Mouse (Mus musculus): ENCODE measurements around the gene Dus1l. TPM values are rescaled to one million over a fixed set of nuclear protein-coding genes. Genes with fewer than 3 reads are reported as not detected.
A peak's percentile ranks its signal among the peaks of the same experiment; 100 is the strongest.
"Not testable (repeated sequence)": the region's sequence is repeated elsewhere in the genome, so short reads cannot be mapped to it uniquely, and the experiment has no call there.

The Dus1l gene
- polyA plus RNA-seq, 1 experiment from 2014 or later = 63.5 TPM

GRCm38 (mm10) chr11:120785145-120785544 is 11.1 kb downstream of the Dus1l start:
- 40% methylated on average over 9 of the region's 9 CpGs for WGBS
- Histone ChIP-seq H3K4me3 (peak overlapping the region; percentile 99), H3K36me3 (peaks cover 71% of the 10 kb centered on the region), H3K27ac (no peak overlapping the region), H3K27me3 (replicated peaks) (peaks cover 4% of the 10 kb centered on the region; the same call in 1 of the 2 replicates), H3K9ac (peak overlapping the region; percentile 93), H3K4me2 (replicated peaks) (peak overlapping the region; percentile 99), H3K4me1 (peaks cover 20% of the 10 kb centered on the region), H3K9me3 (no peaks in the 10 kb centered on the region)
- no peak for ATAC-seq (ENCODE audit: low FRiP score, low read depth)

GRCm38 (mm10) chr11:120784064-120784791 is 12.0 kb downstream of the Dus1l start, which contains the start of the genes Rfng and Gps1:
Gene Rfng, minus strand, starts transcription at chr11:120784207.
Gene Gps1, plus strand, starts transcription at chr11:120784272.
- Histone ChIP-seq H3K27ac (peak within 1 kb of the TSS; percentile 66), H3K9ac (peak within 1 kb of the TSS; percentile 93), H3K4me2 (replicated peaks) (peak within 1 kb of the TSS; percentile 99), H3K9me3 (no peaks in the 10 kb centered on the region), H3K4me1 (peaks cover 20% of the 10 kb centered on the region), H3K27me3 (replicated peaks) (peaks cover 4% of the 10 kb centered on the region; the same call in 1 of the 2 replicates), H3K36me3 (peaks cover 64% of the 10 kb centered on the region), H3K4me3 (peak within 1 kb of the TSS; percentile 99)
- under 1% methylated on average over 105 of the region's 107 CpGs for WGBS
- peak; percentile 74; the same call in 1 of the 2 replicates for ATAC-seq (ENCODE audit: low FRiP score, low read depth)

- Histone ChIP-seq H3K4me3 (peak overlapping the region; percentile 99), H3K27ac (peak overlapping the region; percentile 66), H3K9me3 (no peaks in the 10 kb centered on the region), H3K9ac (peak overlapping the region; percentile 93), H3K4me1 (peaks cover 20% of the 10 kb centered on the region), H3K27me3 (replicated peaks) (peaks cover 4% of the 10 kb centered on the region; the same call in 1 of the 2 replicates), H3K4me2 (replicated peaks) (peak overlapping the region; percentile 99), H3K36me3 (peaks cover 60% of the 10 kb centered on the region)
- 2% methylated on average over 42 of the region's 42 CpGs for WGBS
- peak; percentile 30; the same call in 1 of the 2 replicates for ATAC-seq (ENCODE audit: low FRiP score, low read depth)
Observed at GRCm38 (mm10) chr11:120783426-120784063, 12.7 kb downstream of the Dus1l start.

DNA sequence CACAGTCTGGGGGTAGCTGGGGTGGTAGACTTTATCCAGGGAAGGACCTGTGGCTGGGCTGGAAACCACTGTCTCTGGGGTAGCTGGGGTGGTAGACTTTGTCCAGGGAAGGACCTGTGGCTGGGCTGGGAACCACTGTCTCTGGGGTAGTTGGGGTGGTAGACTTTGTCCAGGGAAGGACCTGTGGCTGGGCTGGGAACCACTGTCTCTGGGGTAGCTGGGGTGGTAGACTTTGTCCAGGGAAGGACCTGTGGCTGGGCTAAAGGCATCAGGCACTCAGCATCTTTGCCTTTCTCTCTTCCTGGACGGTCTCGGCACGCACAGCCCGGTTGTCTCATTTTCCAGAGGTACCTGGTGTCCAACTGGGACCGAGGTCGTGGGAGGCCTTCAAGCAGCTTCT is 14.8 kb downstream of the Dus1l start:
- H3K27me3 ChIP-seq (replicated peaks); H3K4me2 ChIP-seq (replicated peaks); H3K27ac ChIP-seq; H3K9ac ChIP-seq; H3K9me3 ChIP-seq; H3K4me3 ChIP-seq; ATAC-seq (ENCODE audit: low FRiP score, low read depth): not testable (repeated sequence)
- 91% methylated on average over 6 of the region's 6 CpGs for WGBS
- H3K4me1 ChIP-seq = peaks cover 20% of the 10 kb centered on the region
- peaks cover 38% of the 10 kb centered on the region for H3K36me3 ChIP-seq

DNA sequence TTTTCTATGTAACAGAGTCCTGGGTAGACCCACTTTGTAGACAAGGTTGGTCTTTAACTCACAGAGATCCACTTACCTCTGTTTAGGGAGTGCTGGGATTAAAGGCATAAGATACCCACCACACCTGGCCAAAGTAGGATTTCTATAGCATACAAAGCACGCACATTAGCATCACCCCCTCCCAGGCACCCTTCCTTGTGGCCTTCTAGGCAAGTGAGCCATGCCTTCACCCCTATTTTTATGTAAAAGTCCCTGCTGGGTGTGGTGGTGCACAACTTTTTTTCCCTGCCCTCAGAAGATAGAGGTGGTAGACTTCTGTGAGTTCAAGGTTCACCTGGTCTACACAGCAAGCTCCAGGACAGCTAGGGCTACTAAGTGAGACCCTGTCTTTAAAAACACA is 16.3 kb downstream of the Dus1l start:
- Histone ChIP-seq H3K27ac (no peak overlapping the region), H3K4me3 (no peak overlapping the region), H3K27me3 (replicated peaks) (peaks cover 4% of the 10 kb centered on the region; the same call in 1 of the 2 replicates), H3K4me1 (peaks cover 17% of the 10 kb centered on the region), H3K9ac (no peak overlapping the region), H3K9me3 (no peaks in the 10 kb centered on the region), H3K36me3 (peaks cover 29% of the 10 kb centered on the region), H3K4me2 (replicated peaks) (no peak overlapping the region)
- WGBS = 84% methylated on average over 1 of the region's 1 CpGs
- no peak for ATAC-seq (ENCODE audit: low FRiP score, low read depth)

DNA sequence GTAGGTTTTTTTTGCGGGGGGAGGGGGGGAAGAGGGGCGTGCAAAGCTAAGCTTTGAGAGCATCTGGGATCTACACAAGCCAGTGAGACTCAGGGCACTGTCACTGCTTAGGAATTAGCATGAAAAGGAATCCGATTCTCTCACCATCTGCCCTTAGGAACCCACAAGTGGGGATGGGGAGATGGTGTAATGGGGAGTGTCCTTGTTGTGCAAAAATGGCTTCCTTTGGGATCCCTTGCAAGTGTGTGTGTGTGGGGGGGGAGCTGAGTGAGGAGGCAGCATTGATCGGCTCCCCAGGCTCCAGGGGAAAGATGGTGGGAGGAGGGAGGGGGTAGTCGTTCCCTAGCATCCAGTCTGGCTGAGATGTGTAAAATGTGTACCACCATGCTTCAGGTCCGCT is 19.1 kb downstream of the Dus1l start:
- no peaks in the 10 kb centered on the region for H3K9me3 ChIP-seq
- H3K27me3 ChIP-seq (replicated peaks) = no peaks in the 10 kb centered on the region
- H3K4me3 ChIP-seq = no peak overlapping the region
- 27% methylated on average over 6 of the region's 6 CpGs for WGBS
- ATAC-seq (ENCODE audit: low FRiP score, low read depth) = no peak
- peaks cover 20% of the 10 kb centered on the region for H3K36me3 ChIP-seq
- H3K4me1 ChIP-seq = peaks cover 5% of the 10 kb centered on the region; the same call in 1 of the 2 replicates
- no peak overlapping the region for H3K4me2 ChIP-seq (replicated peaks)
- H3K9ac ChIP-seq = no peak overlapping the region
- H3K27ac ChIP-seq = no peak overlapping the region

DNA sequence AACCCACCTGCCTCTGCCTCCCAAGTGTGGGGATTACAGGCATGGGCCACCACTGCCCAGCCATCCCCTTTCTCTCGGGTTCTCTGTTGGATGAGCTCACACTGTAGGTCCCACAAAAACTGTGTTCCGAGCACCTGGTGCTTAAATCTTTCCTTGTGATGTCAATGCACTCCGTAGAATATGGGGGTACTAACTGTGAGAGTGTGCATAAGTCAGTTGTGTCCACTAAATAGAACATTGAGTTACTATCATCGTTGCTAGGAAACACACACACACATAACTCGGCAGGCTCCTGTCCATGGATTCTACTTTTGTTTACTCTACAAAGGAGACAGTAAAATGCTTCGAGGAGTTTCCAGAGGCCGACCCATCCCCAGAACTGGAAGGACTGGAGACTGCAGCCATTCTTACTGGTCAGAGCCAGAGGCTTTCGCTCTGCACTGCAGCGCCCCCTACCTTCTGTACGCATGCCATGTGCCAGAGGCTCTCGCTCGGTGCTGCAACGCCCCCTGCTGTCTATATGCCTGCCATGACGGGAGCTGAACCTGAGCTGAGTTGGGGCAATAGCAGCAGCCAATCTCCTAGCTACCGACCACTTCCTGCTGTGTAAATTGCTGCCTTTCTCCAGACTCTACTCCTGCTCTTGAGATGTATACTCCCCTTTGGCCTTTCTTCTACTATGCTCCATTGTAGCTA is 20.3 kb downstream of the Dus1l start:
- Histone ChIP-seq H3K4me3 (no peak overlapping the region), H3K4me2 (replicated peaks) (no peak overlapping the region), H3K36me3 (peaks cover 10% of the 10 kb centered on the region), H3K4me1 (peaks cover 5% of the 10 kb centered on the region; the same call in 1 of the 2 replicates), H3K27ac (no peak overlapping the region), H3K27me3 (replicated peaks) (no peaks in the 10 kb centered on the region), H3K9me3 (no peaks in the 10 kb centered on the region), H3K9ac (no peak overlapping the region)
- ATAC-seq (ENCODE audit: low FRiP score, low read depth) = peak; percentile 77
- 24% methylated on average over 15 of the region's 15 CpGs for WGBS

DNA sequence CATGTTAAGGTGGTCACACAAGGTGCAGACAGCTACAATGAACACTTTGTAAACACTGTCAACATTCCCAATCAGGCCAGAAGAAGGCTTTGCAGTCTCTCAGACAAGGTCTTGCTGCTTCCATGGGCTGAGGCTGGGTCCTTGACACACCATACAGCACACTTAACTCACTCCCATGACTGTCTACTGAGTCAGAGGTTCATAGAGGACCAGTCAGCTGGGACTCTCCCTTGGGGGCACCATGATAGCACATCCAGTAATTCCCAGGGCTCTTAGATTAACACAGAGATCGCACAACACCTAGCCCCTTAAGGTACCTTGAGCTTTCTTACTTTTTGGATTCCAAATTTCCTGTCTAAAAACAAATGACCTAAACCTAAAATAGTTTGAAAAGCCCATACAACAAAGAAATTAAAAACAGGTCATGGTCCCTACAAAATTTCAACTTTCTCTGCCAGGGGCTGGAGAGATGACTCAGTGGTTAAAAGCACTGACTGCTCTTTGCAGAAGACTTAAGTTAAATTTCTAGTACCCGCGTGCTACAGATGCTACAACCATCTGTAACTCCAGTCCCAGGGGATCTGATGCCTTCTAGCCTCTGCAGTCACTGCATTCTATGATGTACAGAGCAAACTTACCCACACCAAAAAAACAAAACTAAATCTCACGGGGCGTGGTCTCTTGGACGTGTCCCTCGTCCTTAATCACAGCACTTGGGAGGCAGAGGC is 22.6 kb downstream of the Dus1l start:
- no peak overlapping the region for H3K4me2 ChIP-seq (replicated peaks)
- H3K9ac ChIP-seq = no peak overlapping the region
- H3K4me1 ChIP-seq = peaks cover 5% of the 10 kb centered on the region; the same call in 1 of the 2 replicates
- no peak overlapping the region for H3K4me3 ChIP-seq
- H3K27ac ChIP-seq = no peak overlapping the region
- whole genome bisulfite sequencing = 84% methylated on average over 7 of the region's 7 CpGs
- ATAC-seq (ENCODE audit: low FRiP score, low read depth) = no peak
- no peaks in the 10 kb centered on the region for H3K36me3 ChIP-seq
- H3K9me3 ChIP-seq = no peaks in the 10 kb centered on the region
- H3K27me3 ChIP-seq (replicated peaks) = no peaks in the 10 kb centered on the region

DNA sequence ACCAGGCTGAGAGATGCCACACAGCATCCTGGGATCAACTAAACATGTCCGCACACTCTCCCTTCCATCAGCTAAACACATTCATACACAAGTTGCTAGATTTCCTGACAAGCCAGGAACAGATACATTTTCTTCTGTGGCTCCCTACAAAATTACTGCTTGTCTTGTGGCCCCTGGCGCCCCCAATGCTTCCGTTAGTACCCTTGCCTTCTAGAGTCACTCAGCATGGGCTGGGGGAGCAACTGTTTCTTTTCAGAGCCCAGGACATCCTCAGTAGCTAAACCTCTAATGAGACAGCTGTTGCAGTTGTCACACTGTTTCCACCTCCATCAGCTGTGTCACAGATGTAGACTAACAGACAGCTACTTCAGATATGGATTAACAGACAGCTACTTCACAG is 23.5 kb downstream of the Dus1l start:
- no peak overlapping the region for H3K9ac ChIP-seq
- H3K4me2 ChIP-seq (replicated peaks) = no peak overlapping the region
- no peak for ATAC-seq (ENCODE audit: low FRiP score, low read depth)
- 85% methylated on average over 3 of the region's 3 CpGs for WGBS
- H3K4me3 ChIP-seq = no peak overlapping the region
- H3K27me3 ChIP-seq (replicated peaks) = no peaks in the 10 kb centered on the region
- H3K36me3 ChIP-seq = no peaks in the 10 kb centered on the region
- no peak overlapping the region for H3K27ac ChIP-seq
- peaks cover 5% of the 10 kb centered on the region; the same call in 1 of the 2 replicates for H3K4me1 ChIP-seq
- no peaks in the 10 kb centered on the region for H3K9me3 ChIP-seq

DNA sequence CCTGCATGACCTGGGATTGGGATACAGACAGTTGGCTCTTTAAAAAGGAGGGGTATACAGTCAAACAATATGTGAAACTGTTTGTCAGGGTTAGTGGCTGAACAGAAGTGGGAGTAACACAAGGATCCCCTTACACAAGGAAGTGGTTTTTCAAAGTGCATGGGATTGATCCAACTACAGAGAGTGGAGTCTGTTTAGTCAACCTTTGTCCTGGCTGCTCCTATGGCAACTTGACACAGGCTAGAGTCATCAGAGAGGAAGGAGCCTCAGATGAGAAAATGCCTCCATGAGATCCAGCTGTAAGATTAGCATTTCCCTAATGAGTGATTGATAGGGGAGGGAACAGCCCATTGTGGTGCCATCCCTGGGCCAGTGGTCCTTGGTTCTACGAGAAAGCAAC is 28.0 kb downstream of the Dus1l start:
- no peak for ATAC-seq (ENCODE audit: low FRiP score, low read depth)

DNA sequence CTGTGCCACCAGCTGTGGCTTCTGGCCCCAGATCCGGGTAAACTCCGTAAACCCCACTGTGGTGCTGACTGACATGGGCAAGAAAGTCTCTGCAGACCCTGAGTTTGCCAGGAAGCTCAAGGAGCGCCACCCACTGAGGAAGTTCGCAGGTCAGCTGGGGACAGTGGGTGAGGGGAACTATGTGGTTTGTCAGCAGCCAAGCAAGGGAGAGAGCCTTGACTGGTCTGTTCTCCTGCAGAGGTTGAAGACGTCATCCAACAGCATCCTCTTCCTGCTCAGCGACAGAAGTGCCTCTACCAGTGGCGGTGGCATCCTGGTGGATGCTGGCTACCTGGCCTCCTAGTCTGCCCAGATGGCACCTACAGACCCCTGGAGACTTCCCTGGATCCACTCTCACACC is 29.2 kb downstream of the Dus1l start:
- H3K4me2 ChIP-seq (replicated peaks); H3K36me3 ChIP-seq; H3K4me1 ChIP-seq; H3K27ac ChIP-seq; H3K4me3 ChIP-seq; ATAC-seq (ENCODE audit: low FRiP score, low read depth); H3K9ac ChIP-seq; H3K27me3 ChIP-seq (replicated peaks); H3K9me3 ChIP-seq: not testable (repeated sequence)
- 75% methylated on average over 4 of the region's 7 CpGs for WGBS

More for the DNA sequence above, 28.0 kb downstream of the Dus1l start:
- H3K9ac ChIP-seq = no peak overlapping the region
- H3K4me3 ChIP-seq = no peak overlapping the region
- H3K27me3 ChIP-seq (replicated peaks) = no peaks in the 10 kb centered on the region
- H3K27ac ChIP-seq = no peak overlapping the region
- no peaks in the 10 kb centered on the region for H3K4me1 ChIP-seq
- no peaks in the 10 kb centered on the region for H3K9me3 ChIP-seq
- 79% methylated on average over 1 of the region's 1 CpGs for WGBS
- no peaks in the 10 kb centered on the region for H3K36me3 ChIP-seq
- no peak overlapping the region for H3K4me2 ChIP-seq (replicated peaks)

Measured in neural tube, embryonic 12.5 days (tissue).